Mouse (Mus musculus) brain, embryonic 14.5 days (tissue): ENCODE measurements around the gene Xrn2. TPM values are rescaled to one million over a fixed set of nuclear protein-coding genes. Genes with fewer than 3 reads are reported as not detected.
A peak's percentile ranks its signal among the peaks of the same experiment; 100 is the strongest.

ENCODE experiments used
- DNase-seq: peaks from one replicate; pipeline ENCODE4 v3.0.0-alpha.2; 2011; ENCODE audit warnings: low read depth
- CTCF ChIP-seq: fragments of 200-500 bp; IDR thresholded peaks from 2 replicates; pipeline ENCODE4 v1.5.1; 2012; ENCODE audit warnings: inconsistent platforms, mild to moderate bottlenecking, moderate library complexity, borderline replicate concordance; ENCODE audit not compliant: insufficient read depth, insufficient read length; ENCODE audit errors: extremely low read depth
- POLR2A ChIP-seq: fragments of 200-500 bp; IDR thresholded peaks from 2 replicates; pipeline ENCODE4 v1.6.1; 2012; ENCODE audit warnings: mild to moderate bottlenecking, inconsistent platforms, borderline replicate concordance; ENCODE audit not compliant: poor library complexity, insufficient read depth, insufficient read length, severe bottlenecking; ENCODE audit errors: extremely low read depth
- polyA plus RNA-seq: library from polyadenylated mRNA; depleted of rRNA; stranded (reverse); fragments of >200 nt; gene quantifications from 2 replicates; pipeline ENCODE4 v1.2.3, GENCODE M21; 2012; rRNA removed

Xrn2 gene
- polyA plus RNA-seq, 1 experiment, result 54.2 TPM

- TF ChIP-seq POLR2A (no peak), CTCF (no peak)
- peak; percentile 94 for DNase-seq
Observed at GRCm38 (mm10) chr2:147073962-147074361, 61.2 kb downstream of the Xrn2 start.

- peak; percentile 35 for DNase-seq
- TF ChIP-seq POLR2A (no peak), CTCF (no peak)
Observed at GRCm38 (mm10) chr2:147074399-147074798, 61.6 kb downstream of the Xrn2 start.

GRCm38 (mm10) chr2:147082391-147082790 lies 69.6 kb downstream of the Xrn2 start:
- TF ChIP-seq CTCF (no peak), POLR2A (no peak)
- peak; percentile 20 for DNase-seq

DNA sequence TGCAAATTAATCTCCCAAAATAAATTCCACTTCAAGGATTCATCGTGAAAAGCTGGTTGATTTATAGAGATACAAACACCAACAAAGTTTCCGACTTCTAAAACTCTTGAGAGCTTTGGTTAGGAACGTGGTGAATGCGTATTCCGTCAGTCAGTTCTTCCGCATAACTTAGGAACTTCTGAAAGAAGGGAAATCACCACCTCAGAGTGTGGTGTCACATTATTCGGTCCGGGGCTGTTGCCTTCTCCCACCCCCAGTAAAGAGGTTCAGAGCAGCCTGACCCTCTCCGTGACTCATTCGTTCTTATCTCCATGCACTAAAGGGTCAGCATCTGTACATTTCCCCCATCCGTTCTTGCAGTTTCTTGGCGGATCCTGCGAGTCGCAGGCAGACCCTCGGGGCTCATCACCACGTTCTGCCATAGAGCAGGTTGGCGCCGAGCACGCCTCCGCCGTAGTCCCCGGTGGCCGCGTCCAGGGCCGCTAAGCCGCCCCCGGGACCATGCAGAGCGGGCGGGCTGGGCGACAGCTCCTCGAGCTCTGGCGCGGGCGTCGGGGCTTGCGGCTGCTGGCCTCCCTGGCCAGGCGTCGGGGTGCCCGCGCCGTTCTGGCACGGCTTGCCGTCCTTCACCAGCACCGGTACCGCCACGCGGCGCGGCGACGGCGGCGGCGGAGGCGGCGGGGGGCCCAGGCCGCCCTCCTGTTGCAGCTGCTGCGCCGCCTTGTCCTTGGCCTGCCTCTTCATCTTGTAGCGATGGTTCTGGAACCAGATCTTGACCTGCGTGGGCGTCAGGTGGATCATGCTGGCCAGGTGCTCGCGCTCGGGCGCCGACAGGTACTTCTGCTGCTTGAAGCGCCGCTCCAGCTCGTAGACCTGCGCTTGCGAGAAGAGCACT lies 70.9 kb downstream of the Xrn2 start:
- TF ChIP-seq POLR2A (no peak), CTCF (no peak)
- DNase-seq, result peak; percentile 65

DNA sequence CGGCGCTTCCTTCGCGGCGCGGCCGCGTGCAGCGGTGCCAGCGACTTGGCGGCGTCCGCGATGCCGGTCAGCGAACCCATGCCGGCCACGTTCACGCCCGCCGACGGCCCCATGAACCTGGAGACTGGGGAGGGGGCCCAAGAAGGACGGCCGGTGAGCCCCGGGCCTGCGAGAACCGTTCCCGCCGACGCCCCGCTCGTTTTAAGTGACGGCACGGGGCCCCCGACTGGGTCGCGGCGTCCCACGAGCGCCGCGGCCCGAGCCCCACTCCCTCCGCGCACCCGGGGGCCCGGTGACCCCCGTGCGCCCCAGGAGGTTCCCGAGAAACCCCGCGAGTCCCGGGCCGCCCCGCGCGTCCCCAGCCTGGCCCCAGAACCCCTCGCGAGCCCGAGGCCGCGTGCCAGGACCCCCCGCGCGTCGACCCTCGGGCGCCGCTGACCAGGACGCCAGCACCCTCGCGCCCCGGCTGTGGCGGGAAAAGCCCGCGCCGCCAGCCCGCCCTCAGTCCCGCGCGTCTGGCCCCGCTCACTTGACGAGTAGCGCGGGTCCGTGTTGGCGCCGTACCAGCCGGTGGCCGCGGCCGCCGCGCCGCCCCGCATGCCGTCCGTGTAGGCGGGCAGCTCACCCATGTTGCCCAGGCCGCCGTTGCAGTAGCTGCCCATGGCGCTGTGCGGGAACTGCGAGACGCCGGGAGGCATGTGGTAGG lies 71.7 kb downstream of the Xrn2 start:
- DNase-seq, result peak; percentile 35
- no peak for TF ChIP-seq CTCF
- TF ChIP-seq POLR2A, result no peak

DNA sequence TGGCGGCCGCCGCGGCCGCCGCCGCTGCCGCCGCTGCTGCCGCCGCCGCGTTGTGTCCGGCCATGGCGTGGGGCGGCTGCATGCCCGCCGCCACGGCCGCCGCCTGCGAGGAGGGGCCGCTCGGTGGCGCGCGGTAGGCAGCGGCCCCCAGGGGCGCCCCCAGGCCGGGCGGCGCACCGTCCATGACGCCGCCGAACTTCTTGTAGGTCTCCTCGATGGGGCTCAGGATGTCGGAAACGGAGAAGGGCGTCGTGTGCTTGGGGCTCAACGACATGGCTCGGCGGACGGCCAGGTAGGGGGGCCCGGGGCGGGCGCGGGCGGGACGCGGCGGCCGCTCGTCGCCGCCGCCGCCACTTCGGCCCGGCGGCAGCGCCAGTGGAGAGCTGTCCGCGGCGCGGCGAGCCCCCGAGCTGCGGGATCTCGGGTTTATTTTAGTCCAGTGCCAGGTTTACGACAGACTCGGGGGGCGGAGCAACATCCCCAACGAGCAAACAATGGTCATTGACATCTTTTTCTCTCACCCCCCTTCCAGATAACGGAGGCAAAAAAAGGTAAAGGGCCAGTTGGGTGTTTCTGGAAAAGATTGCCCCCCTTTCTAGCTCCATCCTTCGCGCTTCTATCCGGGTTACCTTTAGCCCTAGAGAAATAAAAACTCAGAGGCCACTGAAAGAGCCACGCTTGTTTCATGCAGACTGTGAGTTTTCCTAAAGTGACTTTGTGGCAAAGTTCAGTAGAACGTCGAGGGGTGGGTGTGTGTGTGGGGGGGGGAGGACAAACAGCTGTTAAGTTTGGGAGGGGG lies 72.5 kb downstream of the Xrn2 start, which contains the start of gene Nkx2-4:
Gene Nkx2-4, minus strand, starts transcription at position 374 of the 799 bp plus-strand sequence.
- peak; percentile 48 for DNase-seq
- TF ChIP-seq POLR2A (no peak), CTCF (no peak)

- TF ChIP-seq CTCF (no peak), POLR2A (no peak)
- DNase-seq, result peak; percentile 53
Observed at GRCm38 (mm10) chr2:147085937-147086336, 73.1 kb downstream of the Xrn2 start.

DNA sequence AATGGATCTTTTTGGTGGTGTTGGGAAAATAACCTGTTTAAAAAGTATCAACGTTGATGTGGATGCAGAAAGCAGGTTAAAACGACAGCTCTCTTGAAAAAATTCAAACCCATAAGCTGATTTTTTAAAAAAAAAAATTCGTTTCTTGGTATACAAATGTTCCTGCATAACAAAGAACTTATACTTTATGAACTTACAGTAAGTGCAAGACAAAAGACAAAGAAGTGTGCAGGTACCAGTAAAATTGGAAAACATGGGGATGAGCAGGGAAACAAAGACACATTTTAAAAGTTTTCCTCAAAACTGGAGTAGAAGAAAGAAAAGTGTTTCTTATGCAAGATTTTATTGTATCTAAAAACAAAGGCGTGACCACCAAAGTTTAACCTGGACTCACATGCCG lies 73.6 kb downstream of the Xrn2 start:
- DNase-seq, result peak; percentile 29
- TF ChIP-seq POLR2A, result no peak
- TF ChIP-seq CTCF, result no peak

DNA sequence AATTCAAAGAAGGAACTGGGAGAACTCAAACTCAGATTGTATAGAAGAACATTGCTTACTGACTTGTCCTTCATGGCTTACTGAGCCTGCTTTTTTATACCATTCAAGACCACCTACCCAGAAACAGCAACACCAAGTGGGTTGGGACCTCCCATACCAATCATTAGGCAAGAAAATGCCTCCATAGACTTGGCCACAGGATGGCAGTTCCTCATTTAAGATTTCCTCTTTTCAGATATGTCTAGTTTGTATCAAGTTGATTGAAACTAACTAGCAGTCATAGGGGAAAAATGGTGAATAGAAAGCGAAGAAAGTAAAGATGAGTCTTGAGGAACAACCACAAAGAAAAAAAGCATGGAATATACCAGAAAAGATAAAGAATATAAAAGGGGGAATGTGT lies 106.9 kb downstream of the Xrn2 start:
- TF ChIP-seq CTCF, result no peak
- no peak for TF ChIP-seq POLR2A
- no peak for DNase-seq

GRCm38 (mm10) chr2:147127366-147127765 lies 114.6 kb downstream of the Xrn2 start:
- TF ChIP-seq POLR2A, result no peak
- no peak for TF ChIP-seq CTCF
- no peak for DNase-seq

Other genes with a start within 250 kb of the Xrn2 start
- 12.7 and 14.6 TPM in 2 replicates for gene Kiz, start 157.1 kb upstream of the Xrn2 start, polyA plus RNA-seq
- 2.2 and 2.5 TPM in 2 replicates for gene Nkx2-4, start 72.4 kb downstream of the Xrn2 start, polyA plus RNA-seq
- gene Nkx2-2, start 181.2 kb downstream of the Xrn2 start, polyA plus RNA-seq, result 8.8 and 14.4 TPM in 2 replicates